Mouse (Mus musculus): ENCODE data around the gene Lactbl1. TPM values are rescaled to one million over a fixed set of nuclear protein-coding genes. Genes with fewer than 3 reads are reported as not detected.
A peak's percentile ranks its signal among the peaks of the same experiment; 100 is the strongest.

Gene Lactbl1
- polyA plus RNA-seq, 1 experiment from 2014 or later: not detected

- peaks cover 25% of the 10 kb centered on the region for H3K4me1 ChIP-seq (replicated peaks; ENCODE audit: control insufficient read depth, insufficient read depth, low read length)
- peak overlapping the region; percentile 77 for H3K27ac ChIP-seq (ENCODE audit: low read depth, low read length)
- peak overlapping the region; percentile 32; the same call in 1 of the 2 replicates for H3K4me2 ChIP-seq
- WGBS: 29% methylated on average over 6 of the region's 6 CpGs
- no peak overlapping the region for H3K9ac ChIP-seq (ENCODE audit: low read depth, low read length)
- H3K4me3 ChIP-seq (ENCODE audit: low read depth, low read length): no peak overlapping the region
- peak; percentile 41 for ATAC-seq (replicated peaks; ENCODE audit: low FRiP score)
- H3K36me3 ChIP-seq (ENCODE audit: control insufficient read depth, insufficient read depth, low read length): no peaks in the 10 kb centered on the region
- no peaks in the 10 kb centered on the region for H3K27me3 ChIP-seq (replicated peaks; ENCODE audit: control insufficient read depth, insufficient read depth, low read length)
- H3K9me3 ChIP-seq (ENCODE audit: control insufficient read depth, low read length): no peaks in the 10 kb centered on the region
- no peak for DNase-seq (ENCODE audit: low spot score)
Measured at GRCm38 (mm10) chr4:136653019-136653418, 30.6 kb downstream of the Lactbl1 start.

DNA sequence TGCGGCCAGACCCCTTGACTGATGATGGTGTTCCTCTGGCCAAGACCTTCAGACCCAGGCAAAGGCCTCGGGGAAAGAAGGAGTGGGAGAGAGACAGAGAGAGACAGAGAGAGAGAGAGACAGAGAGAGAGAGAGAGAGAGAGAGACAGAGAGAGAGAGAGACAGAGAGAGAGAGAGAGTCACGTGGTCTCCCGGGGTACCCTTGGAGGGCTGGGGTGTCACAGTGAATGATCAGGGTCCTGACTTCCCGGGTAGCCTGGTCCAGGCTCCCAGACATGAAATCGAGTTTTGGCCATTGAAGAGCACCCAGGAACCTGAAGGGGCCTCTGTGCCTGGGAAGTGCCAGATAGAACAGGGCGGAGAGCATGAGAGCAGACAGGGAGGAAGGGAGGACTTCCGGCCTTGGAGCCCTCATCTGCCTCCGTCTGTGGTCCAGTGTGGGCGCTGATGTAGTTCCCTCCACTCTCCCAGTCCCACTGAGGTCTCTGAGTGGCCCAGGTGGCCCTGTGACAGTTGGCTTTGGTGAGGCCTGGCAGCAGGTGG is 31.3 kb downstream of the Lactbl1 start:
- H3K4me2 ChIP-seq: peak overlapping the region; percentile 32
- peak overlapping the region; percentile 51 for H3K27ac ChIP-seq (ENCODE audit: low read depth, low read length)
- ATAC-seq (replicated peaks; ENCODE audit: low FRiP score): no peak
- H3K9me3 ChIP-seq (ENCODE audit: control insufficient read depth, low read length): no peaks in the 10 kb centered on the region
- no peaks in the 10 kb centered on the region for H3K36me3 ChIP-seq (ENCODE audit: control insufficient read depth, insufficient read depth, low read length)
- H3K27me3 ChIP-seq (replicated peaks; ENCODE audit: control insufficient read depth, insufficient read depth, low read length): no peaks in the 10 kb centered on the region
- H3K9ac ChIP-seq (ENCODE audit: low read depth, low read length): no peak overlapping the region
- DNase-seq (ENCODE audit: low spot score): no peak
- peaks cover 25% of the 10 kb centered on the region for H3K4me1 ChIP-seq (replicated peaks; ENCODE audit: control insufficient read depth, insufficient read depth, low read length)
- 58% methylated on average over 10 of the region's 10 CpGs for WGBS
- H3K4me3 ChIP-seq (ENCODE audit: low read depth, low read length): no peak overlapping the region

GRCm38 (mm10) chr4:136657914-136658313 is 35.5 kb downstream of the Lactbl1 start:
- ATAC-seq (replicated peaks; ENCODE audit: low FRiP score) (no peak), DNase-seq (ENCODE audit: low spot score) (no peak)
- peaks cover 7% of the 10 kb centered on the region; the same call in 1 of the 2 replicates for H3K4me1 ChIP-seq (replicated peaks; ENCODE audit: control insufficient read depth, insufficient read depth, low read length)
- H3K9me3 ChIP-seq (ENCODE audit: control insufficient read depth, low read length): no peaks in the 10 kb centered on the region
- no peak overlapping the region for H3K27ac ChIP-seq (ENCODE audit: low read depth, low read length)
- no peak overlapping the region for H3K9ac ChIP-seq (ENCODE audit: low read depth, low read length)
- H3K4me2 ChIP-seq: no peak overlapping the region
- no peak overlapping the region for H3K4me3 ChIP-seq (ENCODE audit: low read depth, low read length)
- H3K27me3 ChIP-seq (replicated peaks; ENCODE audit: control insufficient read depth, insufficient read depth, low read length): no peaks in the 10 kb centered on the region
- WGBS: 37% methylated on average over 3 of the region's 3 CpGs
- no peaks in the 10 kb centered on the region for H3K36me3 ChIP-seq (ENCODE audit: control insufficient read depth, insufficient read depth, low read length)

GRCm38 (mm10) chr4:136665068-136665467 is 42.6 kb downstream of the Lactbl1 start:
- no peak for DNase-seq (ENCODE audit: low spot score)
- no peak for ATAC-seq (replicated peaks; ENCODE audit: low FRiP score)
- no peak overlapping the region for H3K4me2 ChIP-seq
- no peak overlapping the region for H3K27ac ChIP-seq (ENCODE audit: low read depth, low read length)
- H3K36me3 ChIP-seq (ENCODE audit: control insufficient read depth, insufficient read depth, low read length): no peaks in the 10 kb centered on the region; the same call in 1 of the 2 replicates
- no peaks in the 10 kb centered on the region for H3K9me3 ChIP-seq (ENCODE audit: control insufficient read depth, low read length)
- H3K9ac ChIP-seq (ENCODE audit: low read depth, low read length): no peak overlapping the region
- no peak overlapping the region for H3K4me3 ChIP-seq (ENCODE audit: low read depth, low read length)
- H3K27me3 ChIP-seq (replicated peaks; ENCODE audit: control insufficient read depth, insufficient read depth, low read length): no peaks in the 10 kb centered on the region
- no peaks in the 10 kb centered on the region for H3K4me1 ChIP-seq (replicated peaks; ENCODE audit: control insufficient read depth, insufficient read depth, low read length)
- 78% methylated on average over 9 of the region's 9 CpGs for WGBS

GRCm38 (mm10) chr4:136666002-136666401 is 43.6 kb downstream of the Lactbl1 start:
- no peak overlapping the region for H3K27ac ChIP-seq (ENCODE audit: low read depth, low read length)
- ATAC-seq (replicated peaks; ENCODE audit: low FRiP score) (no peak), DNase-seq (ENCODE audit: low spot score) (no peak)
- H3K27me3 ChIP-seq (replicated peaks; ENCODE audit: control insufficient read depth, insufficient read depth, low read length): no peaks in the 10 kb centered on the region
- H3K36me3 ChIP-seq (ENCODE audit: control insufficient read depth, insufficient read depth, low read length): no peaks in the 10 kb centered on the region; the same call in 1 of the 2 replicates
- H3K9ac ChIP-seq (ENCODE audit: low read depth, low read length): no peak overlapping the region
- no peaks in the 10 kb centered on the region for H3K9me3 ChIP-seq (ENCODE audit: control insufficient read depth, low read length)
- 64% methylated on average over 4 of the region's 4 CpGs for WGBS
- no peak overlapping the region for H3K4me3 ChIP-seq (ENCODE audit: low read depth, low read length)
- H3K4me2 ChIP-seq: no peak overlapping the region
- H3K4me1 ChIP-seq (replicated peaks; ENCODE audit: control insufficient read depth, insufficient read depth, low read length): no peaks in the 10 kb centered on the region

DNA sequence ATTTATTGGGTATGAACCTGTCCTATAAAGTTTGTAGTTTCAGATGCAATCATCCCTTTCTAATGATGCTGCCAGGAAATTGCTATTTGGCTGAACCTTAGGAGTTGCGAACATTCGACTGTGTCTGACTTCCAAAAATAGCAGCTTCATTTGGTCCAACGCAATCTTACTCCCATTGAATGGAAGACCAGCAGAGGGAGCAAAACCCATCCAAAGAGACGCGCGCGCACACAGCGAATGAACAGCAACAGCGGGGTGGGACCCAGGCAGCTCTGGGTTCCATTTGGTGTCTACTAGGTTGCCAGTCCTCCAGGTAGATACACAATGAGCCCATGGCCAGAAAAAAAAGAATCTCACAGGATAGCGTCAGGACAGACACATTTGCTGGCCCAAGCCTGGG is 45.3 kb downstream of the Lactbl1 start:
- H3K4me2 ChIP-seq: no peak overlapping the region
- no peak for DNase-seq (ENCODE audit: low spot score)
- 55% methylated on average over 10 of the region's 10 CpGs for WGBS
- ATAC-seq (replicated peaks; ENCODE audit: low FRiP score): no peak
- no peaks in the 10 kb centered on the region for H3K4me1 ChIP-seq (replicated peaks; ENCODE audit: control insufficient read depth, insufficient read depth, low read length)
- no peak overlapping the region for H3K4me3 ChIP-seq (ENCODE audit: low read depth, low read length)
- no peak overlapping the region for H3K9ac ChIP-seq (ENCODE audit: low read depth, low read length)
- H3K27ac ChIP-seq (ENCODE audit: low read depth, low read length): no peak overlapping the region
- no peaks in the 10 kb centered on the region for H3K27me3 ChIP-seq (replicated peaks; ENCODE audit: control insufficient read depth, insufficient read depth, low read length)
- no peaks in the 10 kb centered on the region for H3K9me3 ChIP-seq (ENCODE audit: control insufficient read depth, low read length)
- H3K36me3 ChIP-seq (ENCODE audit: control insufficient read depth, insufficient read depth, low read length): no peaks in the 10 kb centered on the region; the same call in 1 of the 2 replicates

DNA sequence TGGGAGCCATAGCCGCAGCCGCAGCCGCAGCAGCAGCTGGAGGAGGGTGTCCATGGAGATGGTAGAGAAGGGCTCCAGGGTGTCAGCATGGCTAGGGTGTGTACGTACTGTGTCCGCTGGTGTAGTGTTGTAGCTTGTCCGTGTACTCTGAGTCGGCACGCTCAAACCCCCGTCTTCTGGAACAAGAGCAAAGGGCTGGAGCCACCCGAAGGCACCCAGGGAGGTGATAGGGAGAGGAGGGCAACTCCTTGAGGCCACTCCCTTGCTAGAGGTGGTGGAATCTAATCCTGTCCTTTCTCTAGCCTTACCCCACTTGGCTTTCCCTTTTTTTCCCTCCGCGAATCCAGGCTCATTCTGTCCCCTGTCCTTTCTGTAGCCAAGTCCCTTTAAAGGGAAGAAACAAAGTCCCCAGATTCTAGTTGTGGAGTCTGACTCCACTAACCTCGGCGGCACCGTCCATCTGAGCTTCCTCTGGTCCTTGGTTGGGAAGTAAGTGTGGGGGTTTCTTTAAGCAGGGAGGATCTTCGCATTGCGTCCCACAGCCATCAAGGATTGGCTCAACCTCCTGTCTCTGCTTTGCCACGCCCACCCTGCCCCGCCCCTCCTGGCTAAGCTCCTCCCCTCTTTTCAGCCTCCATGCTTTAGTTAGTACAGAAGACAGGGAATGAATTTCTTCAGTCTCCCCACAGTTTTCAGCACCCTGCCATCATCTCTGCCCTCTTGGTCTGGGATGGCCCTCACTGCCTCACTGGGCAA is 50.1 kb downstream of the Lactbl1 start:
- no peaks in the 10 kb centered on the region for H3K27me3 ChIP-seq (replicated peaks; ENCODE audit: control insufficient read depth, insufficient read depth, low read length)
- no peaks in the 10 kb centered on the region for H3K4me1 ChIP-seq (replicated peaks; ENCODE audit: control insufficient read depth, insufficient read depth, low read length)
- DNase-seq (ENCODE audit: low spot score) (no peak), ATAC-seq (replicated peaks; ENCODE audit: low FRiP score) (no peak)
- 77% methylated on average over 19 of the region's 19 CpGs for WGBS
- H3K4me3 ChIP-seq (ENCODE audit: low read depth, low read length): no peak overlapping the region
- no peaks in the 10 kb centered on the region for H3K36me3 ChIP-seq (ENCODE audit: control insufficient read depth, insufficient read depth, low read length)
- no peaks in the 10 kb centered on the region for H3K9me3 ChIP-seq (ENCODE audit: control insufficient read depth, low read length)
- H3K9ac ChIP-seq (ENCODE audit: low read depth, low read length): no peak overlapping the region
- no peak overlapping the region for H3K27ac ChIP-seq (ENCODE audit: low read depth, low read length)
- H3K4me2 ChIP-seq: no peak overlapping the region

GRCm38 (mm10) chr4:136675439-136675838 is 53.0 kb downstream of the Lactbl1 start:
- Histone ChIP-seq H3K4me1 (replicated peaks; ENCODE audit: control insufficient read depth, insufficient read depth, low read length) (peaks cover 3% of the 10 kb centered on the region; the same call in 1 of the 2 replicates), H3K27ac (ENCODE audit: low read depth, low read length) (no peak overlapping the region), H3K4me3 (ENCODE audit: low read depth, low read length) (no peak overlapping the region), H3K9me3 (ENCODE audit: control insufficient read depth, low read length) (no peaks in the 10 kb centered on the region), H3K27me3 (replicated peaks; ENCODE audit: control insufficient read depth, insufficient read depth, low read length) (no peaks in the 10 kb centered on the region), H3K9ac (ENCODE audit: low read depth, low read length) (no peak overlapping the region), H3K4me2 (no peak overlapping the region), H3K36me3 (ENCODE audit: control insufficient read depth, insufficient read depth, low read length) (no peaks in the 10 kb centered on the region)
- DNase-seq (ENCODE audit: low spot score) (no peak), ATAC-seq (replicated peaks; ENCODE audit: low FRiP score) (no peak)
- WGBS: 89% methylated on average over 9 of the region's 9 CpGs

- no peak overlapping the region for H3K4me2 ChIP-seq
- no peak for ATAC-seq (replicated peaks; ENCODE audit: low FRiP score)
- 4% methylated on average over 3 of the region's 3 CpGs for WGBS
- H3K27me3 ChIP-seq (replicated peaks; ENCODE audit: control insufficient read depth, insufficient read depth, low read length): no peaks in the 10 kb centered on the region
- H3K9me3 ChIP-seq (ENCODE audit: control insufficient read depth, low read length): no peaks in the 10 kb centered on the region
- H3K4me1 ChIP-seq (replicated peaks; ENCODE audit: control insufficient read depth, insufficient read depth, low read length): peaks cover 6% of the 10 kb centered on the region
- H3K27ac ChIP-seq (ENCODE audit: low read depth, low read length): no peak overlapping the region
- no peak overlapping the region for H3K9ac ChIP-seq (ENCODE audit: low read depth, low read length)
- H3K36me3 ChIP-seq (ENCODE audit: control insufficient read depth, insufficient read depth, low read length): no peaks in the 10 kb centered on the region
- no peak overlapping the region for H3K4me3 ChIP-seq (ENCODE audit: low read depth, low read length)
- DNase-seq (ENCODE audit: low spot score): peak; percentile 70
Measured at GRCm38 (mm10) chr4:136678480-136678879, 56.1 kb downstream of the Lactbl1 start.
